Mouse (Mus musculus): ENCODE measurements around the gene Olfr237-ps1.
"Not testable (repeated sequence)": the region's sequence is repeated elsewhere in the genome, so short reads cannot be mapped to it uniquely, and the experiment has no call there.

The Olfr237-ps1 gene

DNA sequence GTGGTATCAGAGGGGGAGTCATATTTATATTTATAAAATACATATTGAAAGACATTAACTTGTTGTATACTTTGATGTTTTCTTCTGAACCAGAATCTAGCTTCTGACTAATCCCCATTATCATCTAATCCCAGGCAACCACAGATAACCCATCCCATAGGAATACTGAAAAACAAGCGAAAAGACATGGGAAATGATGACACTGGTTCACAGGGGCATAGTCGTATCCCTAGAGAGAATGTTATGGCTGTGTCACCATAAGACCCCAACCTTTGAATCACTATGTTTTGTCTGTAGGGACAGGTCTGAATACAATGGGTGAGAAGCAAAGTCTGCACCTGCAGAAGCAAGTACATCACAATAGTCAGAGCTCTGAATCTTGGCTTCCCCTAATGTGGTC is at the start of gene Olfr237-ps1:
Gene Olfr237-ps1, plus strand, starts transcription at position 301 of the 400 bp plus-strand sequence.
- not testable (repeated sequence) for DNase-seq

DNA sequence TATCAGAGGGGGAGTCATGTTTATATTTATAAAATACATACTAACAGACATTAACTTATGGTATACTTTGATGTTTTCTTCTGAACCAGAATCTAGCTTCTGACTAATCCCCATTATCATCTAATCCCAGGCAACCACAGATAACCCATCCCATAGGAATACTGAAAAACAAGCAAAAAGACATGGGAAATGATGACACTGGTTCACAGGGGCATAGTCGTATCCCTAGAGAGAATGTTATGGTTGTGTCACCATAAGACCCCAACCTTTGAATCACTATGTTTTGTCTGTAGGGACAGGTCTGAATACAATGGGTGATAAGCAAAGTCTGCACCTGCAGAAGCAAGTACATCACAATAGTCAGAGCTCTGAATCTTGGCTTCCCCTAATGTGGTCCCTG is 40.3 kb upstream of the Olfr237-ps1 start, which contains the start of gene Olfr441:
Gene Olfr441, plus strand, starts transcription at position 301 of the 400 bp plus-strand sequence.
- not testable (repeated sequence) for DNase-seq

DNA sequence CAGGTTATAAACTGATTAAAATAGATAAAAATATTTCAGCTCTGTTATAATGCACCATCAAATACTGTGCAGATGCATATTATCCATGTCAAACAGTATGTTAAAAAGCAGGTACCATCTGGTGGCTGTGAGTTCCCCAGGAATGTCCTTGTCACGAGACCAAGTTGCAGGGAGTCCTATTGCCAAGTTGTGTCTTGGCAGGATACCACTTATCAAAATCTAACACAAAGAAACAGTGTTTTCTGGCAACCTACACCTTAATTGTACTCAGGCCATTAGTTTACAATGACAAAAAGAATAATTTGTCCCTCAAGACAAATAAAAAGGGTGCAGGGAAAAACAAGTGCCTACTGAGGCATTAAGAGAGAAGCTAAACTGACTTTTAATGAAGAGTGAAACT is 13.1 kb downstream of the Olfr237-ps1 start:
- no peak for DNase-seq

DNA sequence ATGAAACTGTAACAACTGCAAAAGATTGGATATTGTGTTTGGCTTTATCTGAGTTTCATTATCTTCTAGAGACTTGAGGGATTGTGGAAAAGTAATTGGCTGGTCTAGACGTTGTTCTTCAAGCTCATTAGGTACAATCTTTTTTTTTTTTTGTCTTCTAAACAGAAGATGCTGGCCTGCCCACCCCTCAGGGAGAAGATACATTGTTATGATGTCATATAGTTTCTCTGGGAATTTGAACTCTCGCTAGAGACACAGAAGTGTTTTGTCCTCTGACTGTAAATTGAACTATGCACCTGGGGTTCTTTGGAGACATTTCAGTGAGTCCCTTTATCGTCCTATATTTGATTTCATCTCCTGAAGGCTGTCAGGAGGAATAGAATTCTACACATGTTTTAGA is 16.6 kb downstream of the Olfr237-ps1 start, which contains the start of gene Olfr437:
Gene Olfr437, plus strand, starts transcription at position 301 of the 400 bp plus-strand sequence.
- DNase-seq: no peak

DNA sequence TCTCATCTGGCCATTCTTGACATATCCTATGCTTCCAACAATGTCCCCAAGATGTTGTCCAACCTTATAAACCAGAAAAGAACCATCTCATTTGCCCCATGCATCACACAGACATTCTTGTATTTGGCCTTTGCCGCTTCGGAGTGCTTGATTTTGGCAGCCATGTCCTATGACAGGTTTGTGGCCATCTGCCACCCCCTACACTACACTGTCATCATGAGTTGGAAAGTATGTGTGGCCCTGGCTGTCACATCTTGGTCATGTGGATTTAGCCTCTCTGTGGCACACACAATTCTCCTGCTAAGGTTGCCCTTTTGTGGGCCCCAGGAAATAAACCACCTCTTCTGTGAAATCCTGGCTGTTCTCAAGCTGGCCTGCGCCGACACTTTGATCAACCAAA is 20.9 kb downstream of the Olfr237-ps1 start:
- no peak for DNase-seq

DNA sequence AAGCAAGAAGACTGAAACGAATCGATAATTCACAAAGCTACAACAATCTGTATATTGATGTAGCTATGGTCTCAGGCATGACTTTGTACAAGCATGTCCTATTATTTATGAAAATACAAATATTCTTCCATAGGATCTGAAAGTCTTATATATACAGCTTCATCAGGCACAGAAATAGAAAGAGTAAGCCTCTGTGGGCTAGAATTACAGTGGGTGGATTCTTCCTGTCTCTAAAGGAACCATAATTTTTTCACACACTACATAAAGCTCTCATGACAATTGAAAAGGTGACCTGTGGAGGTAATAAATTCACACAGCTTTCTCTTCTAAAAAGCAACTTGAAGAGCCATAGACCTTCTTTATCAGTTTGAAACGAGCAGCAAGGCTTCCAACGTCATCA is 25.5 kb downstream of the Olfr237-ps1 start, which contains the start of gene Olfr13:
Gene Olfr13, plus strand, starts transcription at position 301 of the 400 bp plus-strand sequence.
- no peak for DNase-seq

DNA sequence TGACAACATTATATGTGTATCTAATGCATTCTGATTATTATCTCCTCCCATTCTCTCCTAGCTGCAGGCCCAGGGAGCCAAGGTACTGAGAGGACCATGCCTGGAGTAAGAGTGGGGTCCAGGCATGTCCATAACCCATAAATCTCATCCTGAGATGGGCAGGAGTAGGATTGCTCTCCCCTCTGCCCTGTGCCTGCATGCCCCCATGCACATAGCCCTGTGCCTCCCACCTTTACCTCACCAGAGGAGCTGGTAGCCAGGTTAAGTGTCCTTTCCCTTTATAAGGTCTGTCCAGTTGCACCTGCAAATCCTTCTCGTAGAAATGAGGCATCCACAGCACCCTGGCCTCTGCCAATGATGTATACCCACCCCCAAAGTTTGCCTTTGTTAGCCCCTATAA is 31.8 kb downstream of the Olfr237-ps1 start:
- no peak for DNase-seq

DNA sequence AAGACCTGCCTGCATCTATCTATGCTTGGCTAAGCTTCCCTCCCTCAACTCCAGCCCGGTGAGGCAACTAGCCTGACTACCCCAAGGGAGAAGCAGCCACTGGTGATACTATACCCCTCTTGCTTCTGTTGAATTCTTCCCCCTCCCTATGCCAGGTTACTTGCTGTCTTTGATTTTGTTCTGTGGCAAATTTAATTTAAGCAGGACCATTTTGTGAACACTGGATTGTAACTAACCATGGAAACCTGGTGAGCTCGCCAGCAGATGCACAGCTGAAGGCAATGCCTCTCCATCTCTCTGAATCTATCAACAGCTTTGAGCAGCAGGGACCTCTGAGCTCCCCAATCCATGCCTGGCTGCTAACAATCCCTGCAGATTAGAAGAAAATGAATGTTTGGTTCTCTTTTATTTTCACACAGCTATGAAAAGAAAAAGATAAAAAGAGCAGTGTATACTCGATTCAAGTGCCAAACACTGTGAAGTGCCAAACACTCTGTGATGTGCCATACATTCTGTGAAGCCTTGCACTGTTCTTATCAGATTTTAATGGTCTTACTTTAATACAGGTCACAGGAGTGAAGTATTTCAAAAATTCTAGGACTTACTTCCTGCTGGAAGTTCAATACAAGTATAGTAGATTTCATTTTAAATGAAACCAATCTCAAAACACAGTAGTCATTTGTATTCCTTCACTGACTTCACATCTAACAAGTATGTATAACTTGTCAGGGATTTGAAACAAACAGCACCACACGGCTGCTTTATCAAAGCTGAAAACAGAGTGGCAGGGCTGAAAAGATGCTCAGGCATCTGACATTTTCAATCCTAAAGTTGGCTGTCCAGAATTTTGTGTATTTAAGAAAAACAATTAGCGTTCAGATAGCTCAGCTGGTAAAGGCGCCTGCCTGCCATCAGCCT is 32.5 kb downstream of the Olfr237-ps1 start:
- no peak for DNase-seq

DNA sequence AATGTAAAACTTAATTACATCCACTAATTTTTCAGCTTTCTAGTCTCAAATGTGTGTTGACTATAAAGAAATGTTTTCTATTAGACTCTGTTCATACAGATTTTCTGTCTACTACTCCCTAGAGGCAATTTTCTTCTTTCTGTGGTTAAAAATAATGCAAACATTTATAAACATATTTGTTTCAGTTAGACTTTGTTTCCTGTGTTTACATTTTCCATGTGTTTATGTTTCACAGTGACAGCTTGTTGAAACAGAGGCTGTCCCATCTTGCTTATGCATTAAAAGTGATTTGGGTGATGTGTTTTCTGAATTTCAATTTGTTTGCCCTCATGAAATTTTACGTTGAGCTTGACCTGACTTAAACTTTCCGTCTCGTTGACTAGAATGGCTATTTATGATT is 44.6 kb downstream of the Olfr237-ps1 start:
- no peak for DNase-seq

DNA sequence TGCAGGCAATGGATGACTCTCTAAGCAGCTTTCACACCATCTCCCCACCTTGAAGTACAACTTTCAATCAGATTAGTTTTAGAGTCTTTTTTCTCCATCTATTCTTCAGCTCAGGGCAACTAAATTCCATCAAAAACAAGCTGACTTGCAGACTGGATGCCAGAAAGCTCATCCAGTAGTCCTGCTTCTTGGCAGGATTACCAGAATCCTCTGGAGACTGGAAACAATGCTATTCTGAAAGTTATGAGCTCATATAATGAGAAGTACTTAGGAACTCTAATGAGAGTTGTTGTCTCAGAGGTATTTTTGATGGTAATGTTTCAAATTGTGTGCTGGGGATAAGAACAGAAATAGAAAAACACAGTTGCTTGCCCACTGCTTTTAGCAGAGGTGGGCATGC is 50.4 kb downstream of the Olfr237-ps1 start, which contains the start of gene Olfr435:
Gene Olfr435, plus strand, starts transcription at position 366 of the 400 bp plus-strand sequence.
- no peak for DNase-seq

DNA sequence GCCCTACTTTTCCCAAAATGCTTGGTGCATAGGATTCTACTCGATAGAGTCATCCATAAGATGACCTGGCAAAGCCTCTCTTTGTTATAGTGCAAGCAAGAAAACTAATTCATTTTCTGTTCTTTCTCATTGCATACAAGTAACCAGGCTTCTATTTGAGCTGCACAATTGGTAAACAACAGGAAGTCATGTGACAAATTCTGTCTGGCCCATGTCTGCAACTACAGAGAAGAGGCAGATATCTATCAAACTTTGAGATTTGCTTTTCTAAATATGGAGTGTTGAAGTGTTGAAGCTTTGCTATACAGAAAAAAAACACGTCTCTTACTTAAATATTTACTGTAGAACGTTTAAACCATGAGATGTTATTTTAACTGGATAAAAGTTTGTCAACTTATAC is 51.7 kb downstream of the Olfr237-ps1 start:
- DNase-seq: no peak

DNA sequence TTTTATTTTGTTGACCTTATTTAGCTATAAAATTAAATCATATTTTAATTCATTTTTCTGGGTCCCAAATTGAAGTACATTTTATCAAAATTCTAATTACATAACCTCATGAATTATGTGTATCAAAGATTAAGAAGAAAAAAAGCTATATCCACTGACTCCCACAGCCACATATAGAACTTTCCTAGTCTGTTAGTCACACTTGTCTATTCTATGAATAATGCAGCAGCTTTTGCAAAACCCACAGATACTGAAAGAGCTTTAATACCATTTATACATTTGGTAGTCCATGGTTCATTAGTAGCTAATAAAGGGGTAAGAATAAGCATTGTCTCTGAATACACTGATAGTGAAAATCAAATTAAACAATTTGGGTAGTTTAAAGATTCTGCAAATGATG is 56.4 kb downstream of the Olfr237-ps1 start:
- no peak for DNase-seq

DNA sequence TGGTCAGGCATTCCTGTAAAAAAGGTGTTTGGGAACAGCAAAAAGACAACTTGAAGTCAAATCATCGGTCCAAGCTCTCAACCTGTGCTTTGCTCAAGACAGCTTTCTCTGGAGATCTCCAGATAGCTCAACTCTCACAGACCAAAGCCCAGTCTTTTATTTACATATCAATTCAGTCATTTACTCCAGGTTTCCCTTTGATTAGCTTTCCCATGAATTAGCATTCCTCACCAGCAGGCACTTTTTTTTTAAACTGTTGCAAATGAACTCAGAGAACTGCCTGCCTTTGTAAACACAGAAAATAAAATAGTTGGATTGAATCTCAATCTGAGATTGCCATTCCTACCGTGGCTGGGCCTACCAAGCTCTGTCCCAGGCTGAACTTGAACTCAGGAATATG is 59.0 kb downstream of the Olfr237-ps1 start:
- DNase-seq: no peak
